Mouse (Mus musculus): Measurements from ENCODE around the gene Trpv6.

Gene Trpv6

GRCm38 (mm10) chr6:41622661-41623060, 13.5 kb downstream of the Trpv6 start:
- in situ Hi-C loops (cut with MboI, MseI) = no loop called here

- in situ Hi-C loops (cut with MboI, MseI) = no loop called here
Observed at GRCm38 (mm10) chr6:41621241-41621990, 14.8 kb downstream of the Trpv6 start.

- in situ Hi-C loops (cut with MboI, MseI) = no loop called here
Observed at GRCm38 (mm10) chr6:41620173-41620798, 15.9 kb downstream of the Trpv6 start.

GRCm38 (mm10) chr6:41607637-41608036, 28.6 kb downstream of the Trpv6 start:
- in situ Hi-C loops (cut with MboI, MseI) = loop anchor here (5.0 kb wide), 1 partner anchor 50 kb away; no protein-coding TSS in a partner anchor

GRCm38 (mm10) chr6:41606214-41606613, 30.0 kb downstream of the Trpv6 start:
- in situ Hi-C loops (cut with MboI, MseI) = loop anchor here (5.0 kb wide), 1 partner anchor 49 kb away; no protein-coding TSS in a partner anchor

GRCm38 (mm10) chr6:41605794-41606104, 30.5 kb downstream of the Trpv6 start:
- in situ Hi-C loops (cut with MboI, MseI) = loop anchor here (5.0 kb wide), 1 partner anchor 48 kb away; no protein-coding TSS in a partner anchor

- in situ Hi-C loops (cut with MboI, MseI) = loop anchor here (5.0 kb wide), 1 partner anchor 48 kb away; no protein-coding TSS in a partner anchor
Observed at GRCm38 (mm10) chr6:41605061-41605793, 31.0 kb downstream of the Trpv6 start, which contains the start of gene Ephb6. Gene Ephb6, plus strand, starts transcription at chr6:41605482.

GRCm38 (mm10) chr6:41604401-41605050, 31.7 kb downstream of the Trpv6 start:
- in situ Hi-C loops (cut with MboI, MseI) = loop anchor here (5.0 kb wide), 1 partner anchor 47 kb away; no protein-coding TSS in a partner anchor

GRCm38 (mm10) chr6:41582189-41582588, 54.0 kb downstream of the Trpv6 start:
- in situ Hi-C loops (cut with MboI, MseI) = no loop called here

GRCm38 (mm10) chr6:41581295-41581694, 54.9 kb downstream of the Trpv6 start:
- in situ Hi-C loops (cut with MboI, MseI) = no loop called here

GRCm38 (mm10) chr6:41577297-41577696, 58.9 kb downstream of the Trpv6 start:
- in situ Hi-C loops (cut with MboI, MseI) = no loop called here

- in situ Hi-C loops (cut with MboI, MseI) = no loop called here
Observed at GRCm38 (mm10) chr6:41576526-41577097, 59.6 kb downstream of the Trpv6 start.
